Mouse (Mus musculus) effector memory CD4-positive, alpha-beta T cell, adult 5 months (primary cell): ENCODE results near the gene Olfr316. TPM values are rescaled to one million over a fixed set of nuclear protein-coding genes. Genes with fewer than 3 reads are reported as not detected.

Experiments
- polyA plus RNA-seq: library from polyadenylated mRNA; unstranded; fragments of 100-300 nt; shearing (Covaris generic); gene quantifications from one replicate; pipeline ENCODE4 v1.2.1, GENCODE M21; 2017

Gene Olfr316
- not detected for polyA plus RNA-seq

GRCm38 (mm10) chr11:58752434-58752833 lies at the start of gene Olfr316:
Gene Olfr316 (plus strand): TSS chr11:58752734.

DNA sequence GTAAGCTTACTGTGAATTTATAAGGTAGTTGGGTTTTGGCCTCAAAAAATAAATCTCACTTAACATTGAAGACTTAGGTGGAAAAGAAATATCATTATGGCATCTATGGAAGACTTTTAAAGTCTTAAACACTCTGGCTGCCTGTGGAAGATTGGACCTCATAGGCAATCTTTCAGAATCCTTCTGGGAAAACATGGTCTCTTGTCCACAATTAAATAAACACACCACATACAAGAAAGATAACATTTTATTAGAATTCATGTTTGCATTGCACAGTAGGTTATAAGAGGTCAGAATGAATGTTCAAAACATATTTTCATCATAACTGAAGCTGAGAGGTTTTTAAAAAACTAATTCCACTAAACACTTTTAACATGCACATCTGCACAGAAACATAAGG lies 28.6 kb upstream of the Olfr316 start, which contains the start of gene Olfr318:
Gene Olfr318 (minus strand): TSS at position 101 of the 400 bp plus-strand sequence.

DNA sequence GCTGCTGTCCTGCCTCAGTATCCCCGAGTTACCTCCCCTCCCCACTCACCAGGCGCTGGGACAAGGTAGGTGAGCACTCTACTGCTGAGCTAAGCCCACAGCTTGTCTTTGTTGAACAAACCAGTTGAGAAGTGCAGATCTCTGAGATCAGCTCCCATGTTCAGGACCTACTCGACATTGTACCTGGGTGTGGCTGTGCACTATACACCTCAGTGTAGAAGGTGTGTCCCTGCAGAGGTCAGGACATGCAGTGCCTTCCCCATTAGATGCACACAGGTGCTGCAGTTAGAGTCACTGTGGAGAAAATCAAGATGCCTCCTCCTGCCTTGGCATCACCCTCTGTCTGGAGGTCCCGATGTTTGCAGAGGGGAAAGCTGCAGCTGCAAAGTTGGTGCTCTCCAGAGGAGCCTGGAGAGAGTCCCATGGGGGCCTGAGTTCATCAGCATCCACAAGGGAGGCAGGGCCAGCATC lies 13.7 kb upstream of the Olfr316 start, which contains the start of gene Olfr317:
Gene Olfr317 (minus strand): TSS at position 421 of the 471 bp plus-strand sequence.

DNA sequence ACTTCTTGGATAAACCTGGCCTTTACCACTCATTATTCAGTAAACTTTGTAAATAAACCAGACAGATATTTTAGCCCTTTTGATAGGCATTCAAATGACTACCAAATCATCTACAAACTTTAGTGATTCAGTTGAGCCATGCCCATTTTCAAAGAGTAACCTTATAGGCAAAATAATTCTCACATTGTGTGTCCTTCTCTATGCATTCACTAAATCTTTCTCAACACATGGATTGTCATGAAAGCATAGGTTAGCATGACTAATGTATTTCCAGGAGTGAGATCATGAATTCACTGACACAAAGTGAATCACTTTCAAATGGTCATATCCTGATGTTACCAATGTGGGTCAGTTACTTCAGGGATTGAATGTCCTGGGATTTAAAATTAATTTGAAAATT lies 20.4 kb downstream of the Olfr316 start, which contains the start of gene Olfr315:
Gene Olfr315 (plus strand): TSS at position 301 of the 400 bp plus-strand sequence.

DNA sequence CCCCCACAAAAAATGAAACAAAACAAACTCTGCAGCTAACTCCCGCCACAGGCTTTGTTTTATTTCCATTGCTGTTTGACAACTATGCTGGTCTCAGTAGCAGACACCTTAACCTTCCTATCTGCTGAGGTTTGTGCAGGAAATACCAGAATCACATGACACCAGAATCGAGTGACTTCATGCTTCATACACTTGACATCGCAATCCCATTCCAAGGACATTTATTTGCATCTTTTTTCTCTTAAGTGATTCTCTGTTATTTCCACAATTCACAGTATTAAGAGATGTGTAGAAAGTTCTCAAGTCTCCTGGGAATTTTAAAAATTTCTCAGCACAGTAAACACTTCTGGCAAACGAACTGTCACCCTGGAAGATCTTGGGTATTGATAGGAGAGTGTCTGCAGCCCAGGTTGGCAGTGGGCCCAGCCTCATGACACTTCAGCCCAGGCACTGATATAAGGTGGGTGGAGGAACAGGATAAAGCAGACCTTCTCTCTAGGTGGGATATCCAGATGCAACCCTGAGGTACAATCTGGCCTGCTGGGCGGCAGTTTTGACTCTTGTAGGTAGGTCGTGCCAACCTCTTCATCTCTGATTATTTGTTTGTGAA lies 30.1 kb downstream of the Olfr316 start, which contains the start of gene Olfr314:
Gene Olfr314 (plus strand): TSS at position 473 of the 610 bp plus-strand sequence.

DNA sequence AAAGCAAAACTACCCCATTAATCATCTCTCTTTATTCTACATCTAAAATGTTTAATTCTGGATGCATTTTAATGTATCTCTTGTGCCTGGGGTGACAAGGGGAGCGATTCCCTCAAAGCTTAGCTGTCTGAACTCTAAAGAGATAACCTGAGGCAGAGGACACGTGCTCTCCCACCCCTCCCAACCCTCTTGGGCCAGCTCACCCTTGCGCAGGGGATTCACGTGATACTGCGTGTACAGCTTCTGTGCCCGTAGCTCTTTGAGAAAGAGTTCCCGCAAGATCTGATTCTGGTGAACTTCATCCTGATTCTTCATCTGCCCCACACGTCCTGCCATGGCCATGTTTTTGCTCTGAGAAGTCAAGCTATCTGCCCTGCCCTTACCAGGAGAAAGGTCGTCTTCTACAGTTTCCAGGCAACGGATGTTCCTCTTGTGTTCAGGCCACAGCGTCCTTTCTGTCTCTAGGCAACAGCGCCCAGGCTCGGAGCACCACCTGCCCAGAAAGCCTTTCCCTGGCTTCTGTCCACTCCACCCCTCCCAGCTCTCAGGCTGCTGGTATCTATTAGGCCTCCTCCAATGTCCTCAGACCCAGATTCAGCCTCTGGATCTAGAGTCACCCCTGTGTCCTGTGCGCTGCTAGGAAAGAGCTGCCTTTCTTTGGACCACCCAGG lies 49.2 kb downstream of the Olfr316 start, which contains the start of gene Fam183b:
Gene Fam183b (minus strand): TSS at position 403 of the 671 bp plus-strand sequence.

Other genes with a start within 250 kb of the Olfr316 start
- gene Olfr330, start 217.9 kb upstream of the Olfr316 start, polyA plus RNA-seq, result 0.41 TPM
- gene Olfr329-ps, start 206.3 kb upstream of the Olfr316 start, polyA plus RNA-seq, result not detected
- gene Olfr328, start 197.1 kb upstream of the Olfr316 start, polyA plus RNA-seq, result 0.19 TPM
- not detected for gene Olfr224, start 182.2 kb upstream of the Olfr316 start, polyA plus RNA-seq
- gene Olfr325, start 175.0 kb upstream of the Olfr316 start, polyA plus RNA-seq, result not detected
- gene Olfr324, start 157.6 kb upstream of the Olfr316 start, polyA plus RNA-seq, result not detected
- not detected for gene 2210407C18Rik, start 136.7 kb upstream of the Olfr316 start, polyA plus RNA-seq
- gene Olfr323, start 122.2 kb upstream of the Olfr316 start, polyA plus RNA-seq, result not detected
- gene Trim58, start 112.3 kb upstream of the Olfr316 start, polyA plus RNA-seq, result not detected
- not detected for gene Olfr322, start 94.0 kb upstream of the Olfr316 start, polyA plus RNA-seq
- gene Olfr320, start 71.6 kb upstream of the Olfr316 start, polyA plus RNA-seq, result not detected
- gene Olfr319, start 53.6 kb upstream of the Olfr316 start, polyA plus RNA-seq, result not detected
- gene Olfr318, start 28.7 kb upstream of the Olfr316 start, polyA plus RNA-seq, result not detected
- not detected for gene Olfr317, start 13.5 kb upstream of the Olfr316 start, polyA plus RNA-seq
- gene Olfr315, start 20.5 kb downstream of the Olfr316 start, polyA plus RNA-seq, result not detected
- not detected for gene Olfr314, start 30.2 kb downstream of the Olfr316 start, polyA plus RNA-seq
- not detected for gene Fam183b, start 49.2 kb downstream of the Olfr316 start, polyA plus RNA-seq
- gene Olfr313, start 62.3 kb downstream of the Olfr316 start, polyA plus RNA-seq, result not detected
- 0.12 TPM for gene Olfr312, start 76.5 kb downstream of the Olfr316 start, polyA plus RNA-seq
- not detected for gene Olfr311, start 86.5 kb downstream of the Olfr316 start, polyA plus RNA-seq
- 1.7 TPM for gene Gm12258, start 94.4 kb downstream of the Olfr316 start, polyA plus RNA-seq
- 3.0 TPM for gene 2810021J22Rik, start 114.5 kb downstream of the Olfr316 start, polyA plus RNA-seq
- gene Zfp39, start 151.5 kb downstream of the Olfr316 start, polyA plus RNA-seq, result 3.0 TPM
- not detected for gene Btnl10, start 165.2 kb downstream of the Olfr316 start, polyA plus RNA-seq
- 199 TPM for gene Rnf187, start 186.2 kb downstream of the Olfr316 start, polyA plus RNA-seq
- gene Hist3h2ba, start 196.2 kb downstream of the Olfr316 start, polyA plus RNA-seq, result 13.5 TPM
- gene Hist3h2a, start 202.0 kb downstream of the Olfr316 start, polyA plus RNA-seq, result 23.4 TPM
- 0.30 TPM for gene Trim17, start 202.0 kb downstream of the Olfr316 start, polyA plus RNA-seq
- gene Trim11, start 225.4 kb downstream of the Olfr316 start, polyA plus RNA-seq, result 35.4 TPM